Mouse (Mus musculus): ENCODE data around the gene Tamm41. TPM values are rescaled to one million over a fixed set of nuclear protein-coding genes. Genes with fewer than 3 reads are reported as not detected.

Tamm41 gene
- total RNA-seq, 2 experiments from 2014 or later, result 10.4 to 13.5 TPM

GRCm38 (mm10) chr6:114976915-114977419, 60.7 kb downstream of the Tamm41 start:
- DNase-seq (ENCODE audit: low spot score in 2 of 2), result peak in 1 of 2 experiments; percentile 32

GRCm38 (mm10) chr6:114974331-114974730, 63.3 kb downstream of the Tamm41 start:
- DNase-seq (ENCODE audit: low spot score in 2 of 2), result no peak

DNA sequence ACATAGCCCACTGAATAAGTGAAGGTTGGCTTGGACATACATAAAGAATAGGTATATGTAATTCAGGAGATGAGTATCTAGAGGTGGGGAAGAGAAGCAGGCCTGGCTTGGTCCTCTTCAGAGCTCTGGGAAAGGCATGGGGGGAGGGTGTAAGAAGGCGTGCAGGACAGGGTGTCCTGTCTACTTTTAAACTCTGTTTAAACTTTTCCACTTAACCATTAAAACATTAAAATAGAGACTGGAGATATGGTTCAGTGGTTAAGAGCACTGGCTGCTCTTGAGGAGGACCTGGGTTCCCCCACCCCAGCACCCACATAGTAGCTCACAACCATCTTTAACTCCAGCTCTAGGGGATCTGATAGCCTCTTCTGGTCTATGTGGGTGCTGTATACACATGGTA, 64.7 kb downstream of the Tamm41 start:
- no peak for DNase-seq (ENCODE audit: low spot score in 2 of 2)

GRCm38 (mm10) chr6:114970895-114971294, 66.8 kb downstream of the Tamm41 start:
- DNase-seq (ENCODE audit: low spot score in 2 of 2), result no peak

DNA sequence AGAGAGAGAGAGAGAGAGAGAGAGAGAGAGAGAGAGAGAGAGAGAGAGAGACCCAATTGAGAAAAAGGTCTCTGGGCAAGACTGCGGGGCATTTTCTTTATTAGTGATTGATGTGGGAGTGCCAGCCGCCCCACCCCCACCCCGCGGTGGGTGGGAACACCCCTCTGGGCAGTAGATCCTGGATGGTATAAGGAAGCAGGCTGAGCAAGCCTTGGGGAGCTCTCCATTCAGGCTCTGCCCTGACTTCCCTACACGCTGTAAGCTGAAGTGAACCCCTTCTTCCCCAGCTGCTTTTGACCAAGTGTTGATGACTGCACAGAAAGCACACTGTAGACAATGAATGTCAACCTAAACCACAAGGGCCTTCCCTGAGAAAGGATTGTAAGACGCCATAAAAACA, 67.3 kb downstream of the Tamm41 start:
- DNase-seq (ENCODE audit: low spot score in 2 of 2), result no peak

DNA sequence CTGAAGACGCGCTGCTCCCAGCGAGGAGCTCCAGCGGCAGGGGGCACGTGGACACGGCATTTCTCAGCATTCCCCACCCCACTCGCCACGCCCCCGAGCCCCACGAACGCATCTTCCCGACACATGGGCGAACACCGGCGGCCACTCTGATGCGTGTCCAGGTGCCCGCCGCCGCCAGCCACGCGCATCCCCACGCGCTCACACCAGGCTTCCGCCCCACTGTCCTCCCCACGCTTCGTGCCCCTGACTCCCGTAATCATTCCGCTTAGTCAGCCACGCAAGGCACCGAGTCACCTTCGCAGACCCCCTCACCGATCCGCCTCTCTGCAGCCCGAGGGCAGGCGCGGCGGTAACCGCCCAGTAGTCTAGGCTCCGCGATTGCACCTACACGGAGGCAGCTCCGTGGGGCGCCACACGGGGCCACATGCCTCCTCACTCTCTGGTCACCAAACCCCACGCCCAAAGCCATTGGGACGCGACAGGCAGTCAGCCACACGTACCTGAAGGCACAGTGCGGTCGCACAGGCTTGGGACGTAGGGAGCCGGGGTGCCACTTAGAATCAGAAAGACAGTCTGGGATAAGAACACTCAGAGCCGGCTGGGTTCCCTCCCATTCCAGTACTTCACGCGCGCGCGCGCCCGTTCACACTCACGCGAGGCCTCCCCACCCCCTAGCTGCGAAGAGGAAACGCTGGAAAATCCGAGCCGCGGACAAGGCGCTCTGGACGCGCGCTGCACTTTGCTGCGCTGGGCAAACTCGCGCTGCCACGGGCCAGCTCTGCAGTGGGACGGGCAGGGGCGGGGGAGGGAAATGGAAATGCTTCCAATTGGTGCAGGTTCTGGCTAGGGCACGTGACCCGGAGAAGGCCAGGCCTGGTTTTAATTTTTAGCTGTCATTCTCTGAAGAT, 68.2 kb downstream of the Tamm41 start, which contains the start of gene Vgll4:
Gene Vgll4 (minus strand): TSS at position 782 of the 908 bp plus-strand sequence.
- DNase-seq (ENCODE audit: low spot score in 2 of 2), result peak; percentile 43 to 53

- DNase-seq (ENCODE audit: low spot score in 2 of 2), result peak; percentile 53 to 59
Observed at GRCm38 (mm10) chr6:114968361-114969212, 69.1 kb downstream of the Tamm41 start.

DNA sequence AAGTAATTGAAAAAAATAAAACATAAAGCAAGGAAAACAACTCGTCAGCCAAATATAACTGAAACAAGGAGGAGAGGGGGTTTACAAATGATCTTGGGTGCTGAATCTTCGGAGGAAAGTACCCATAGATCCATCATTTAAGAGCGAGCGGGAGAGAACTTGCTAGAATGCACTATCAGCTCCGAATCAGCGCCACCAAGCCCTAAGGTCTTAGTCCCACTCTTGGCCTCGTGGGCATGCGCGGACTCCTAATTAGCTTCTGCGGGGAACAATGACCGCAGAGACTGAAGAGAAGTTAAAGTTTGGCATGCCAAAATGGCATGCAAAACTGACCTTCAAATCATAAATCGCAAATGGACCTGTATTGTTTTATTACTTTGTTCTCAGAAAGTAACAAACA, 70.1 kb downstream of the Tamm41 start:
- no peak for DNase-seq (ENCODE audit: low spot score in 2 of 2)

DNA sequence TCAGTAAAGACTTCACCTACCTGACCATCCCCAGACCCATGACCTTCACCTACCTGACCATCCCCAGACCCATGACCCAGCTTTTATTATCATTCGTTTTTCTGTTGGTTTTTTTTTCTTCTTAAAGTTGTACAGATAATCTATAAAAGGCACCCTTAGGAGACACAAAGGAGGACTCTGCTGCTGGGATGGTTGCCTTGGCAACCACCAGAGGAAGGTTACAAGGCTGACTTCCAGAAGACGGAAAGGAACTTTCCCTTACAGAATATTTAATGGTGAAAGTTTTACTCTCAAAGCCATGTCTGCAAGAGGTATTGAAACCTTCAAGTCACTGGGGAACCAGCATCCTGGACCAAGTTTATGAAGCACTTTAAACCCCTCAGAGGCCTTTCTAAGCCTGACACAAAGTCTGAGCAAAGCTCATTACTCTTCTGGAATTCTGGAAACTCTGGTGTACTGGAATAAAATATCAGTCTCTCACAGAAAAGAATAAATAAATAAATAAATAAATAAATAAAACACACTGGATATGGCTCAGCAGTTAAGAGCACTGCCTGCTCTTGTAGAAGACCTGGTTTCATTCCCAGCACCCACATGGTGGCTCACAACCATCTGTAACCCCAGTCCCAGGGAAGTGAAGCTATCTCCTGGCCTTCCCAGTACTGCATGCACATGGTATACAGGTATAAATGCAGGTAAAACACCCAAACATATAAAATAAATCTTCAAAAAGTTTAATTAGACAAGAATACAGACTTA, 71.1 kb downstream of the Tamm41 start:
- no peak for DNase-seq (ENCODE audit: low spot score in 2 of 2)

DNA sequence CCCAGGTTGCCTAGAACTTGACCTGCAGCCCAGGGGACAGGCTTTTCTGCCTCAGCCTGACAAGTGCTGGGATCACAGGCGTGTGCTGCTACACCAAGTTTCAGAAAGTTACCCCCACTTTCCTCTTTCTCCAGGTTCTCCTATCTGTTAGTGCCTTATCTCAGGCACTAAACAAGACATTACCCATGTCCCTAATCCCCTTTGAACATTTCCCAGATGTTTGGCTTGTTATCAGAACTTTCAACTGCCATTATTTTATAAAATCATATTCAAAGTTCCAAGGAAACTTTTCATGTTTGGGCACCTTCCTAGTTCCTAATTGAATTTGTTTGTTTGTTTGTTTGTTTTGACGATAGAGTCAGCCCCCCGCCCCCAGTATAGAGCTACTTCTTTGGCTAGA, 71.9 kb downstream of the Tamm41 start:
- DNase-seq (ENCODE audit: low spot score in 2 of 2), result no peak

DNA sequence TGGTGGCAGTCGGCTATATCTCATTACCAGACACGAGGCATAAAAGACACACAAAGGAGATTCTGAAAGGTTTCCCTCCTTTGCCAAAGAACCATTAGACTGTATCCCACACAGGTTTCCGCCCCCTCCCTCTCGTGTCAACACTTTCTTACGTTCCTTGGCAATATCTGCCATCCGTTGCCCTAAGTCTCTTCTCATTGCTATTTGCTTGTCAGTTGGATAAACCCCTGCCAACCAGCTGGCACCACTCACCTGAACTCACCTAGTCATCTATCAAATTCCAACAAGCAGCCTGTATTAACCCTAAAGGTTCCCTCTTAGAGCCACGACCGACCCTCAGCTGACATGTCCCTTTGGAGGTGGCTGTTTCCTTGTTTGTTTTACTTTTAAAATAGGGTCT, 72.3 kb downstream of the Tamm41 start:
- no peak for DNase-seq (ENCODE audit: low spot score in 2 of 2)

- no peak for DNase-seq (ENCODE audit: low spot score in 2 of 2)
Observed at GRCm38 (mm10) chr6:114964235-114964634, 73.4 kb downstream of the Tamm41 start.

- no peak for DNase-seq (ENCODE audit: low spot score in 2 of 2)
Observed at GRCm38 (mm10) chr6:114963636-114964035, 74.0 kb downstream of the Tamm41 start.

DNA sequence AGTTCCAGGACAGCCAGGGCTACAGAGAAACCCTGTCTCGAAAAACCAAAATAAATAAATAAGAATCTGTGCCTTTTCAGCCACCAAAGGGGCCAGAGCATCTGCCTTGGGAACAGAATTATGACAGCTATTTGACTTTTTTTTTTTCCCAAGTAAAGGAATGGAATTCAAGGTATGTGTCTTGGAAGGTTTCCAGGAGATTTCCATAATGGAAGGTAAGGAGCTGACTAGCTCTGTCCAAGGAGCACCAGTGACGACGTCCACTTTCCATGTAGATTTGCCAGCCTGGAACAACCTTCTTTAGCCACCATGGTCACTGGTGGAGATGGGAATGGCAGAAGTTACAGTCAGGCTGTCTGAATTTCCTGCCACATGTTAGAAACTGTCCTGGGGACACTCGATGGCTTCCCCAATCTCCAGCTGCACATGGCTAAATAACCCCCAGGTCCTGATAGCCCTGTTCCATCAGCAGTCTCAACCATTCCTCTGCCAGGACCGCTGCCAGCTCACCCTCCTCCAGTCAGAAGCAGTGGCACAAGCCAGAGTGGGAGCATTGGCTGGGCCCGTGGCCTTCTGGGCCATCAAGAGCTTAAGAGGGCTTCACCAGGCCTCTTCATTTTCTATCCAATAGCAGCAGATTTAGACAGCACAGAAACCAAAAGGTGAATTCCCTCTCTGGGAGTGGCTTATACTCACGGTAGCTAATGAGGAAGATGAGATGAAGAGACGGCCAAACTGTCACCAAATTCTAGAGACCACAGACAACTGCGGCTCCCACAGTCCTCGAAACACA, 76.2 kb downstream of the Tamm41 start:
- DNase-seq (ENCODE audit: low spot score in 2 of 2), result no peak

DNA sequence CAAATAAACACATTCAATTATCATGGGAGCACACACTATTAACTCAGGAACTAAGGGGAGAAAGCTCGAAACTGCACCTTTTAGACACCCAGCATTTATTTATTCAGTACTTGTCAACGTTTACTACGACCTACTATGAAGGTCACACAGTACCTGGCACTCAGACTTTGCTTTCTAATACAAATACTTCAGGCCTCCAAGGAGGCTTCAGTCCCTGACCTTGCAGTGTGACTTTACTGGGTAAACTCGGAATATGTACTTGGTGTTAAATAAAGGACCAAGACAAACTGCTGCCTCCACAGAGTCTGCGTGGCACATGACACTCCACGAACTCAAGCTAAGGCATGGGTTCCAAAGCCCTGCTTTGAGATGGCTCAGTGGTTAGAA, 78.7 kb downstream of the Tamm41 start:
- DNase-seq (ENCODE audit: low spot score in 2 of 2), result no peak

GRCm38 (mm10) chr6:114958249-114959011, 79.2 kb downstream of the Tamm41 start:
- DNase-seq (ENCODE audit: low spot score in 2 of 2), result no peak

GRCm38 (mm10) chr6:114957756-114958155, 79.9 kb downstream of the Tamm41 start:
- no peak for DNase-seq (ENCODE audit: low spot score in 2 of 2)

DNA sequence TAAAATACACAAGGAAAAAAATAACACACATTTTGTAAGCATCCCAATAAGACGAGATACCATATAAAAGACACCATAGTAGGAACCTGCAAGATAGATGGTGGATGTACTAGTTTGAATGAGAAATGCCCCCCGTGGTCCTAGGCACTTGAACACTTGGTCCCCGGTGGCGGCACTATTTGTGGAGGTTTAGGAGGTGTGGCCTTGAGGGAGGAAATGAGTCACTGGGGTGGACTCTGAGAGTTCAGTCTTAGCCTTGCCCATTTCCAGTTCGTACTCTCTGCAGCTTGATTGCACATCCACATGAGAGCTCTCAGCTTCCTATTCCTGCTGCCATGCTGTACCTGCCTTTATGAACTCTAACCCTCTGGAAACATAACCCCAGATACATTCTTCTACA, 83.2 kb downstream of the Tamm41 start:
- DNase-seq (ENCODE audit: low spot score in 2 of 2), result no peak
